Mouse (Mus musculus): Measurements from ENCODE around the gene Kcnma1.

Gene Kcnma1

DNA sequence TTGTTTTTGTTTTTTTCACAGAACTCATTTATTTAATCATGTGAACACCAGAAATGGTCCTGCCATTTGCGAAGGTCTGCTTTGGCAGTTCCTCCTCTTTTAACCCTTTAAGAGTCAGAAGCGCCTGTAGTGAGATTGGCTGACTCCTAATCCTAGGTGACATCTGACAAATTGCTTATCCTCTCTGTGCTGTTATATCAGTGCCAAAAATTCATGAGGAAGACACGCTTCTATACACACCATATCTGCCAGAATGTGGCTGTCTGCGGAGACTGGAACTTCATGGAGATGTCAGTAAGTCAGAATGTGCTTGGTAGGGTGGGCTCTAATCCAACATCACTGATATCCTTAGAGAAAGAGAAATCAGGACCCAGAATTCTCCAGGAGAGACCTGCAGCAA is 157.3 kb downstream of the Kcnma1 start:
- DNase-seq (ENCODE audit: low spot score), result no peak

GRCm38 (mm10) chr14:23854946-23855345 is 159.3 kb downstream of the Kcnma1 start:
- DNase-seq (ENCODE audit: low spot score), result no peak

- DNase-seq (ENCODE audit: low spot score), result no peak
These were observed 165.7 kb downstream of the Kcnma1 start for GRCm38 (mm10) chr14:23848529-23849141.

DNA sequence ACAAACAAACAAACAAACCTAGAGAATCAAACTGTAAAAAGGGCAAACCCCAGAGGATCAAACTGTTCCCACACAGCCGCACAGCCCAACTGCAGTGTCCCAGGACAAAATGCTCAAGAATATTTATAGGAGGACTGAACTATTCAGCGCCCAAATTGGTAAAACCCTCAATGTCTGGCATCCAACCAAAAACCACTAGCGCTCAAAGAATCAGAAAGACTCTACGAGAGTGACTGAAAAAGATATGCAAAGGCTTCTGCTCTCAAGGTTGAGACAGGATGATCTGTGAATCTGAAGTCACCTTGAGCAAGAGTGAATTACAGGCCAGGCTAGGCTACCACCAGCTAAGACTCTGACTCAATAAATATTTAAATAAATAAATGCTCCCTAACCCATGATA is 167.6 kb downstream of the Kcnma1 start:
- DNase-seq (ENCODE audit: low spot score), result no peak

DNA sequence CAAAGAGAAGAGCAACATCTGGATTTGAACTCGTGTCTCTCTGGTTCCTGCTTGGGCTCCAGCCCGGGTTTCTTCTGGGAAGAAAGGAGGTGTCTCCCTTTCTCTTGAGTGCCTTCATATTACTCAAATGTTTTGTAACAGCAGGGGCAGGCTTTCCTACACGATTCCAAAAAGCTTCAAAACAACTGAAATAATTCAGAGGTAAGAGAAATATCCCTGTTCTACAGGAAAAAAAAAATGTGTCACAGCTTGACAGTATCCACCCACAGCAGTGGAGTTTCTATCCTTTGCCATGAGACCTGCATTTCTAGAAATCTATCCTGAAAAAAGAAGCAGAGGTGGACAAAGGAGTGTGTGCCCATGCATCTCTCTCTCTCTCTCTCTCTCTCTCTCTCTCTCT is 172.3 kb downstream of the Kcnma1 start:
- DNase-seq (ENCODE audit: low spot score), result no peak

GRCm38 (mm10) chr14:23839613-23840012 is 174.7 kb downstream of the Kcnma1 start:
- no peak for DNase-seq (ENCODE audit: low spot score)

GRCm38 (mm10) chr14:23835387-23836111 is 178.7 kb downstream of the Kcnma1 start:
- DNase-seq (ENCODE audit: low spot score), result no peak

- DNase-seq (ENCODE audit: low spot score), result no peak
These were observed 183.0 kb downstream of the Kcnma1 start for GRCm38 (mm10) chr14:23831284-23831683.

DNA sequence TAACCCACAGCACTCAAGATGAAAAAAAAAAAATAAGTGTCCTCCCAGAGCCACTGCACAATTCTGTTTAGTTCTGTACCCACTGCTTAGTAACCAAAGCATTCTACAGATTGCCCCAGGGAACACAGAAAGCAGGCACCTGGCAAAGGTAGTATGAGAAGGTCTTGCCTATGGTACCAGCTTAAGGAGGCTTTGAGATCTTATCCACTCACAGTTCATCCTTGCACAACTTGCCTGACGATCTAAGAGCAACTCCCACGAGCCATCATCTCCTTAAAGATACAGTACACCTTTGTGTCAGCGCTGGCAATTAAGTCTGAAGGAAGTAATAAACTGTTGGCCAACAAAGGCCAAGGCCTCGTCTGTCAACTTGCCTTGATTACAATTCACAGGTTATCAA is 184.0 kb downstream of the Kcnma1 start:
- DNase-seq (ENCODE audit: low spot score), result no peak

DNA sequence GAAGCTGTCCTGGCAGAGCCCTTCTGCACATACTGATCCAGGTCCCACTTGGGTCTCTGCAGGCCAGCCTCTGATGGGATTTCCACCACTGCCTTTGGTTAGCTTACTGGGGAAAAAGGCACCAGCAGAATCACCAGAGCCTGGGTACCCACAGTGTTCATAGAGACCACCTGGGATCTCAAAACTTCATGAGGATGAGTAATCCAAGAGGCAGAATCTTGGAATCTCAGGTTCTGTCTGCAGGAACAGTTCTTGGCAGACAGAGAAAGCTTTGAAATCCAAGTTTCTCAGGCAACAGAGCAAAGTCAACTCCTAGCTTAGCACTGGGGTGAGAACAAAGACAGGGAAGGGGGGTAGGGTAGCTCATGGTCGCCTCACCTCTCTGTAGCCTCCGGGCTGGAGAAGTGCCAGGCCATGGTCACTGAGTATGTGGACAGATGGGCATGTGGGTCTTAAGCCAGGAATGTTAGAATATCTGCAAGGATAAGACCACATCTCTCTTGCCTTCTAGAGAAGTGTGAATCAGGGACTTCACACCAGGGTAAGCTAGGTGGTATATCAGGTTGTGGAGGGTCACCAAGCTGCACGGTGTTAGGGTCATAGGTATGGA is 185.5 kb downstream of the Kcnma1 start:
- DNase-seq (ENCODE audit: low spot score), result no peak

- DNase-seq (ENCODE audit: low spot score), result no peak
These were observed 189.4 kb downstream of the Kcnma1 start for GRCm38 (mm10) chr14:23824937-23825336.

DNA sequence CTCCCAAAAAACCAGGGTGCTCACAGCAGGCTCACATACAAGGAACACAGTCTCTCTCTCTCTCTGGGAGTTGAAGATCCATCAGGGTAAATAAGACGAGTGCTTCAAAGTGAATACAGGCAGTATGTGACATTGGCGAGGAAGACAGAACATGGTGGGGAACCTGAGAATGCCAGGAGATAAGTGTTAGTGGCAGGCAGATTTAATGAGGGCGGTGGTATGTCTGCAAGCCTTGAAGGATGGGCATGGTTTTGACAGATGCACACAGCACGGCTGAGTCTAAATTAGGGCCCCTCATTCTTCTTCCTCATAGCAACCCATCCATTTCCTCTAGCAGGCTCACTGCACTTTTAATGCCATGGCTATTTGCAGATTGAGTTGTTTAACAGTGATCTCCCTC is 190.0 kb downstream of the Kcnma1 start:
- DNase-seq (ENCODE audit: low spot score), result no peak

DNA sequence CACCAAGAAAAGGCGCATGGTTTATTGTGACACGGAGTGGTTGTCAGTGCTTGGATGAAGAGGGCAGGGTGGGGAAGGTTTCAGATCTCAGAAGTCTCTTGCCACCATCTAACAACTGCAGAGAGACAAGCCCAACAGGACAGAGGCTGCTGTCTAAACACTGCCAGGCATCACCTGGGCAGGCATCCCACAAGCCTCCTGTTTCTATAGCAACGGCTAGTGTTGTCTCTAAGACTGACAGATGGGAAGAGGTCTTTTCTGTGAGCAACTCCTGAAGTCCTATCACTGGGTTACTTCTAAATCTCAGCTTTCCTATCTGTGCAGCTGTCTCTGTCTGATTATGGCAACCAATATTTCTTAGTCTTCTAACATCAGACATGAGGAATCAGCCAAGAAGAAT is 196.7 kb downstream of the Kcnma1 start:
- DNase-seq (ENCODE audit: low spot score), result no peak

- no peak for DNase-seq (ENCODE audit: low spot score)
These were observed 204.2 kb downstream of the Kcnma1 start for GRCm38 (mm10) chr14:23810081-23810480.

GRCm38 (mm10) chr14:23809124-23809523 is 205.2 kb downstream of the Kcnma1 start:
- DNase-seq (ENCODE audit: low spot score), result no peak

GRCm38 (mm10) chr14:23806378-23806777 is 207.9 kb downstream of the Kcnma1 start:
- no peak for DNase-seq (ENCODE audit: low spot score)

DNA sequence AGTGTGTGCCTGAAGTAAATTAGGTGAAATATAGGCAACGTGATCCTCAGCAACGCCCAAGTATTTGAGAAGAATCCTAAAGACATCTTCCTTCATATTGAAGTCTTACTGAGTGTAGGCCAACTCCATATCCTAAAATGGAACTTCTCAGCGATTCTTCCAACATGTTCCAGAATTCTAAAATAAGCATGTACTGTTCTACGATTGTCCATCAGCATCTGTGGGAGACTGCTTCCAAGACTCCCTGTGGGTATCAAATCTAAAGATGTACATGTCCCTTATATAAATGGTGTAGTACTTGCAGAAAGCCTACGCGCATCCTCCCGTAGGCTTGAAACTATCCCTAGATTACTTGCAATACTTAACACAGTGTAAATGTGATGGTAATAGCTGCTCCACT is 217.4 kb downstream of the Kcnma1 start:
- DNase-seq (ENCODE audit: low spot score), result no peak

DNA sequence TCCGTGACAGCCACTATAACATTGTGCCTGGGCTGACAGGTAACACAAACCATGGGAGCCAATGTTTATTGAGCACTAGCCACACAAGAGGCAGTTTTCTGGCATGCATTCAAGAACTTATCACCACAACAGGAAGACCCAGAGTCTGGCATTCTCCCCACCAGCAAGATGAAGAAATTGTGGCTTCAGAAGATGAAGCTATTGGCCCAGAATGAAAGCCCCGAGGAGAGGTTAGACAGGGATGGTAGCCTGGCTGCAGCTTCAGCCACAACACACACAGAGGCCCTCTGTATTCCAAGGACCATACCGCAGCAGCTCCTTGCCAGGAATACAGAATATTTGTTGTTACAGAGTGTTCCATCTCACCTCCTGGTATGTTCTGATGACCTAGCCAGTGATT is 221.6 kb downstream of the Kcnma1 start:
- DNase-seq (ENCODE audit: low spot score), result no peak

DNA sequence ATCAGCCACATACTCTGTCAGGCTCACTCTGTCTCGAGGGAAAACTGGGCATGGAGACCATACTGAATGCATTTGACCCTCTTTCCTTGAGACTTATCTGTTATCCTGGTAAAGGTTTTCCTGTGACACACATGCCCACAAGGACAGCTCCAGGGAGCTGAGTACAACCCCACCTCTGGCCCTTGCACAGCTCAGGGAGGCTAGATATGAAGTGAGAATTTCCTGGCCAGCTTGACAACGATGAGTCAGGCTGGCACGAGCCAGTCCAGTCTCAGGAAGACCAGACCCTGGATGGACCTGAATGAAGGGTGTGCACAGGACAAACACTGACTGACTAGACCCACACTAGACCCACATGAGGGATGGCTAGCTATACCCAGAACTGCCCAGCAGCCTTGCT is 222.2 kb downstream of the Kcnma1 start:
- DNase-seq (ENCODE audit: low spot score), result no peak

DNA sequence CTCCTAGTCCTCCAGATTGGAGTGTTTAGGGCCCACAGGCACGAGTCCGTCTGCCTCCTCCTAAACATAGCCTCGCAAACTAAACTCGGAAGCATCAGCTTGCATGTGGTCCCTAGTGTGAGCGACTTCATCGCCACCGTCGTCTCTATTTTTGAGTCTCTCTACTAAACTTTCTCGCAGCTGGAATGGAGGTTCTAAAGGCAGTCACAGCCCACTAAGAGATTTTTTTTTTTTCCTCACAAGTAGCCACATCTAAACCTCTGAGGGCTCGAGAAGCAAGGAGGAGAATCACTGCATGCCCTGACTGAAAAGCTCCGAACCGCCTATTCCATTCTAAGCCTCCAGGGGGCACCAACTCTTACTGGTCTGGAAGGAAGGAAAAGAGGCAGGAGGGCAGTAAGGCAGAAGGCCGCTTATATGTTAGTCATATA is 223.0 kb downstream of the Kcnma1 start:
- no peak for DNase-seq (ENCODE audit: low spot score)

GRCm38 (mm10) chr14:23786687-23787073 is 227.6 kb downstream of the Kcnma1 start:
- DNase-seq (ENCODE audit: low spot score), result no peak

DNA sequence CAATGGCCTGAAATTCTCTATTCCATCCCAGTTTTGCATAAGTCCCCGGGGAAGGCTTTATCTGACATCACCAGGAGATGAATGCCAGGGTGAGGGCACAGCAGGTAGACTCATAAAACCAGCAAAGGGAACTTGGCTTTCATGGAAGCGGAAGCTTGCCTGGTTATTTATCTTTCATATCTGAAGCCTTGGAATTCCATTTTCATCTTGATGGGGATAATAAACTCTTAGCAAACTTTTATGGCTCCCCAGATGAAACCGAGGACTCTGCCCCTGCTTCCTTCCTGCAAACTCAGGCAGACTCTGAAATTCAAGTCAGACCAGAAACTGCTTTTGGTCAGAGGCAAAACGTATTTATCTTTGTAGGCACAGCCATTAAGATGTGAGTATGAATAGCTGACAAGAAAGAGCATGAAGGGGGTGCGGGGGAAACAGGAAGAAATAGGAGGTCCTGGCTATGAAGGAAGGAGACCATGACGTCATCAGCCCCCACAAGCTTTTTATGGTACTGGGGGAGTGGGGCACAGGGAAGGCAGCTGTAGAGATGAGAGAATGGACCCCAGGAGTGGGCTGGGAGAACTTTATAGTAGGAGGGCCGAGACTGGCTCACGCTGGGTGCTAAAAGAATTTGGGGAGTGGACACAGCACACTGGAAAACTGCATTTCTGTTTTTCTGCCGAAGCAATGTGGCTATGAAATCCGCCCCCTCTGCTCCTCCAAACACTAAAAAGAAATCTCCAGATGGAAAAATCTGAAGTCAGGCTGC is 228.2 kb downstream of the Kcnma1 start:
- no peak for DNase-seq (ENCODE audit: low spot score)

All from T-cell, adult 2 months (primary cell).